Mouse (Mus musculus) neutrophil, adult 83 days (primary cell): ENCODE data around the gene Brinp2. TPM values are rescaled to one million over a fixed set of nuclear protein-coding genes. Genes with fewer than 3 reads are reported as not detected.

ENCODE experiments used
- total RNA-seq, 2 experiments: library from RNA; stranded (reverse); gene quantifications; one replicate each; pipeline ENCODE4 v1.2.4; 2023

Gene Brinp2
- total RNA-seq: not detected

GRCm38 (mm10) chr1:158356051-158356461 is at the start of gene Brinp2:
Gene Brinp2, minus strand, starts transcription at chr1:158356326.

GRCm38 (mm10) chr1:158361964-158362291 is 5.8 kb upstream of the Brinp2 start, which contains the start of gene Astn1:
Gene Astn1, plus strand, starts transcription at chr1:158362273.

Other genes with a start within 250 kb of the Brinp2 start
- gene Astn1, start 5.9 kb upstream of the Brinp2 start, total RNA-seq: not detected